Mouse (Mus musculus): ENCODE measurements around the gene Adamtsl3. TPM values are rescaled to one million over a fixed set of nuclear protein-coding genes. Genes with fewer than 3 reads are reported as not detected.

The Adamtsl3 gene
- not detected for polyA plus RNA-seq (2017; shearing (Covaris generic))

DNA sequence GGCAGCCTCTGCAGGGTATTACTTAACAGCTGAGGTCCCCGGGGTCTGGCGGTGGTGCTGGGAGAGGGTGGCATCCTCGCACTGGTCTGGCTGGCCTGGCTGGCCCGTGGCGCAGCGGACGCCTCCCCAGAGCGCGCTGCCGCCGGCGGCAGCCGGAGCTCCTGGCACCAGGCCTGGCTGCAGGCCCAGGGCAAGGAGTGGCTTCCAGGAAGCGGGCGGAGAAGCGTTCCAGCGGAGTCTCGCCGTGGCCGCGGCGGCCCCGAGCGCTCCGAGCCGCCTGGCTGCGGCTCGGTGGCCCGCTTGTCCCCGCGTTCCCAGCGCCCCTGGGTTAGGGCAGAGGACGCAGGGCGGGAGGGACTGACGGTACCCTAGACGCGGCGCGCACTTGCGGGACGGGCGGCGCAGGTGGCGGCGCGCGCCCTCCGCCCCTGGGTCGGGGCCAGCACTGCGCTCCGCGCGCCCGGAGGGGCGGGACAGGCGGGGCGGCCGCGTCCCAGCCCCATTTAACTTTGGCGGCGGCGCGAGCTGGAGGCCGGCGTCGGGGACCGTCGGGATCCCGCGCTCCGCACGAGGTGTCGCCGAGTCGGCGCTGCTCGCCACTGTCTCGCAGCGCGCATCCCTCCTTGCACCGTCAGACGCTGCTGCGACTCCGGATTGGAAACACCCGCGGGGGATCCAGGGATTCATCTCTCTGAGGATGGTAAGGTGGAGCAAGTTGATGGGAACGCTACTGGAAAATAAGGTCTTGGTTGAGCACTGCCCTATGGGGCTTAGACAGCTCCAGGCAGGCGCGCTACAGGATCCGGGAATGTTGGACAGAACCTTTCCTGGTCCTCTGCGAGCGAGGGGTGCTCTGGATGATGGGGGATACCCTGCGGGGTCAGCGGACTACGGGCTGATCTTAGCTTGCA, at the start of gene Adamtsl3:
Gene Adamtsl3 (plus strand): TSS at position 484 of the 911 bp plus-strand sequence.

DNA sequence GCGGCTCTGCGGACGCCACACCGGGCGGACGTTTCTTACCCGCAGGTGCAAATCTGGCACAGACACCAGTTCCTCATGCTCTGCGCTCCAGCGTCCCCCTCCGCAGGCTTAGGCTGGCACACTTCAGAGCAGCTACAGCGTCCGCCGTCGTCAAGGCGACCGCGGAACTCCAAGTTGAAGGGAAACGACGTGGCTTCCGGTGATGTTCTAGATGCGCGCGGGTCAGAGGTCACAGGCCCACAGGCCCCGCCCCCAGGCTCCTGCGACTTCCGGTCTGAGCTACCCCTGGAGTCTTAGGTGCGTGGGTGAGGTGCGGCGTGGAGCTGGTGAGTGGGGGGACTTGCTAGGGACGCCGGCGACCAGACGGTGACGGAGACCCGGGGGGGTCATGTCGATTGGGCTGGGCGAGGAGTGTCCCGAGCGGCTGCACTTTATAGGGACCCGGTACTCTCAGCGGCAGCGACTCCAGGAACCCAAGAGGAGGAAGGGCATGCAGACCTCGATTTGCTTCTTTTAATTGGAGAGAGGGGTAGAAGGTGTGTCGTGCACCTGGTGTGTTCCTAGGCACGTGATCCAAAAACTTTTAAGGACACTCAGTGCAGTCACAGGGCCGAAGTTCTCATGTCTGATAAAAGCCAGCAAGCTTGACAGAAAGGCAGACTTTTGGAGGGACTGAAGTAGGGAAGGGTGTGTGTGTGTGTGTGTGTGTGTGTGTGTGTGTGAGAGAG, 313.0 kb downstream of the Adamtsl3 start, which contains the start of the genes Saxo2 and Efl1:
Gene Saxo2 (minus strand): TSS at position 176 of the 728 bp plus-strand sequence.
Gene Efl1 (plus strand): TSS at position 262 of the 728 bp plus-strand sequence.

Other genes with a start within 250 kb of the Adamtsl3 start
- gene Sh3gl3, start 161.9 kb upstream of the Adamtsl3 start, polyA plus RNA-seq (2017; shearing (Covaris generic)) = 24.2 TPM

Data from CD4-positive, CD25-positive, alpha-beta regulatory T cell (primary cell).